ENCODE assay signal across 21 mouse cellular contexts in the genomic region with DNA sequence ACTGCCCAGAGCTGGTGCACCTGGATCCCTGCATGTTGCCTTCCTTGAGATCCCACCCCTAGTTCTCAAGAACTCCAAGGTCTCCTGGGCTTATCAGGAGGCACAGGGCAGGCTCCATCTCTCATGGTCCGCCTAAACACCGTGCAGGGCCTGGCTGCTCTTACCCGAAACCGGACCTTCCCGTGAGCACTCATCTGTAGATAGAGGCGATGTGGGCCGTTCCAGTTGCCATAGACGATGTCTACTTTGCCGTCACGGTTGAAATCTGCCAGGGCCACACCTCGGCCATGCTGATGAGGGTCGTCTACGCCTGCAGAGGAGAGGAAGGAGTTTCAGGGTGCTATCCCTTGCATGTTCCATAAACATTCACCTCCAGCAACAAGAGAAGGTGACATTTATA. TPM values are rescaled to one million over a fixed set of nuclear protein-coding genes. Genes with fewer than 3 reads are reported as not detected.
"Had no signal": no experiment of that assay in that cellular context is flagged by ENCODE, and none has a peak within 500 bp of the region (broad histone marks: within the 10 kb centered on the region; RNA-seq: fewer than 3 reads in every experiment).

No protein-coding gene starts in this region.

- H3K27ac ChIP-seq: lung, embryonic 15.5 days; macrophage; midbrain, embryonic 13.5 days; midbrain, embryonic 15.5 days; neural tube, embryonic 12.5 days; stomach, embryonic 15.5 days; stomach, postnatal 0 days had no signal

- H3K4me3 ChIP-seq: lung, embryonic 15.5 days; megakaryocyte, embryonic 14.5 days; midbrain, embryonic 13.5 days; midbrain, embryonic 15.5 days; neural tube, embryonic 12.5 days; stomach, embryonic 15.5 days had no signal

- H3K36me3 ChIP-seq: lung, embryonic 15.5 days; midbrain, embryonic 13.5 days; midbrain, embryonic 15.5 days; neural tube, embryonic 12.5 days; stomach, embryonic 15.5 days had no signal

- H3K9me3 ChIP-seq: lung, embryonic 15.5 days; megakaryocyte, embryonic 14.5 days; midbrain, embryonic 13.5 days; midbrain, embryonic 15.5 days; neural tube, embryonic 12.5 days; stomach, embryonic 15.5 days had no signal

- H3K9ac ChIP-seq: lung, embryonic 15.5 days; midbrain, embryonic 13.5 days; midbrain, embryonic 15.5 days; neural tube, embryonic 12.5 days; stomach, embryonic 15.5 days had no signal

- H3K27me3 ChIP-seq: lung, embryonic 15.5 days; midbrain, embryonic 13.5 days; midbrain, embryonic 15.5 days; neural tube, embryonic 12.5 days; stomach, embryonic 15.5 days had no signal

- DNase-seq: lung, adult 2 months; lung, postnatal 14 days; lung, postnatal 36 days; right cerebral cortex, postnatal 14 days; thymus, adult 2 months; thymus, postnatal 25 days; thymus, postnatal 4 days had no signal

- ATAC-seq: lung, postnatal 0 days; midbrain, embryonic 13.5 days; midbrain, embryonic 15.5 days had no signal

- H3K4me2 ChIP-seq: lung, embryonic 15.5 days; midbrain, embryonic 11.5 days; midbrain, embryonic 13.5 days; midbrain, embryonic 15.5 days; neural tube, embryonic 12.5 days; stomach, embryonic 15.5 days had no signal

RNA-seq across cellular contexts. Expression of a gene that starts 57.1 kb away (rescaled TPM):
- total RNA-seq: megakaryocyte progenitor cell, adult 5-6 weeks; monocyte, adult 5-6 weeks; neutrophil, adult 5-6 weeks had no signal
- polyA plus RNA-seq: lung, postnatal 0 days; macrophage; spleen, adult 2 months had no signal
